Mouse (Mus musculus) midbrain, postnatal 0 days (tissue): ENCODE measurements around the gene Adamts16. TPM values are rescaled to one million over a fixed set of nuclear protein-coding genes. Genes with fewer than 3 reads are reported as not detected.

Experiments used
- ATAC-seq: fragments of 200-750 bp; cut with Nextera tagmentation; 2 replicates; pipeline ENCODE4 v1.8.0; 2017; ENCODE audit warnings: moderate number of reproducible peaks, mild to moderate bottlenecking, moderate TSS enrichment, moderate library complexity; ENCODE audit not compliant: low FRiP score
- DNase-seq: peaks from one replicate; pipeline ENCODE4 v3.0.0-alpha.2; 2015; ENCODE audit warnings: low spot score
- H3K27ac ChIP-seq: fragments of 300-500 bp; sonication (generic); 2 replicates; pipeline ENCODE4 v1.5.1; 2014; ENCODE audit warnings: low read depth, mild to moderate bottlenecking, low read length, mixed read lengths
- H3K27me3 ChIP-seq: fragments of 300-500 bp; sonication (generic); 2 replicates; pipeline ENCODE4 v1.6.1; 2014; ENCODE audit warnings: low read length, control low read depth, mixed read lengths; ENCODE audit not compliant: insufficient read depth
- H3K36me3 ChIP-seq: fragments of 300-500 bp; sonication (generic); 2 replicates; pipeline ENCODE4 v1.6.1; 2014; ENCODE audit warnings: low read length, control low read depth, mixed read lengths; ENCODE audit not compliant: insufficient read depth
- H3K4me1 ChIP-seq: fragments of 300-500 bp; sonication (generic); 2 replicates; pipeline ENCODE4 v1.6.1; 2014; ENCODE audit warnings: mild to moderate bottlenecking, control low read depth, antibody characterized with exemption, low read length, mixed read lengths; ENCODE audit not compliant: insufficient read depth
- H3K4me2 ChIP-seq: fragments of 300-500 bp; sonication (generic); 2 replicates; pipeline ENCODE4 v1.6.1; 2014; ENCODE audit warnings: low read depth, mild to moderate bottlenecking, low read length, mixed read lengths; ENCODE audit not compliant: poor library complexity, severe bottlenecking
- H3K4me3 ChIP-seq: fragments of 300-500 bp; sonication (generic); 2 replicates; pipeline ENCODE4 v1.5.1; 2014; ENCODE audit warnings: low read depth, mild to moderate bottlenecking, low read length, moderate library complexity
- H3K9ac ChIP-seq: fragments of 300-500 bp; sonication (generic); replicated peaks from 2 replicates; pipeline ENCODE4 v1.6.1; 2014; ENCODE audit warnings: mild to moderate bottlenecking, low read length, moderate library complexity, mixed read lengths; ENCODE audit not compliant: poor library complexity, severe bottlenecking
- H3K9me3 ChIP-seq: fragments of 300-500 bp; sonication (generic); 2 replicates; pipeline ENCODE4 v1.6.1; 2016; ENCODE audit warnings: low read length, control low read depth
- CTCF ChIP-seq: IDR thresholded peaks from 2 replicates; pipeline ENCODE4 v1.5.1; 2016; ENCODE audit warnings: antibody characterized with exemption, mild to moderate bottlenecking
- WGBS: fragments of 180-500 bp; shearing (Covaris S2); extraction: QIAGEN DNeasy Blood & Tissue Kit; methylation state at CpG from one replicate; pipeline ENCODE4 v1.1.7; 2014; 5-methylcytosine and 5-hydroxymethylcytosine counted together
- polyA plus RNA-seq: library from polyadenylated mRNA; unstranded; fragments of >200 nt; fragmentation: Nextera tagmentation; extraction: Ambion mirVana; gene quantifications from 2 replicates; pipeline ENCODE4 v1.2.1, GENCODE M21; 2015
- total RNA-seq: library from RNA; depleted of rRNA; stranded (reverse); fragments of >200 nt; gene quantifications from 2 replicates; pipeline ENCODE4 v1.2.3, GENCODE M21; 2014

Gene Adamts16
- total and polyA plus RNA-seq, 2 experiments from 2014 or later, result 2.2 to 4.8 TPM

DNA sequence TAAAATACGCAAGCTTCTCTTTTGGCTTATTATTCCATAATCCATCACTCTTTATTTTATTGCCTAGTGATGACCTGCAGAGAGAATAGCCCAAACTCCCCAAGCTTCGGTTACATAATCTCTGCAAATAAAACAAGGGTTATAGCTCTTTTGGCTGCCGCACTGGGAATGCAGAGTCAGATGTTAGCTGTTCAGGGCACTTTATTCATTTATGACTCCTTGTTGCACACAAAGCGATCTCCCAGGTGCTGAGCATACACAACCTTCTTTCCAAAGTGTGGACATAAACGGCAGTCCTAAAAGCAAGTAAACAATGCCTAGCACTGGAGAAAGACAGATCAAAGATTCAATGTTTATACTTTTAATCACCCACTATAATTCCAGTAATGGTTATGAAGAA is 16.3 kb downstream of the Adamts16 start:
- H3K27me3 ChIP-seq, result no peaks in the 10 kb centered on the region
- H3K4me3 ChIP-seq, result no peak overlapping the region
- DNase-seq (no peak), ATAC-seq (no peak)
- no peak for TF ChIP-seq CTCF
- no peak overlapping the region for H3K4me2 ChIP-seq
- WGBS, result 83% methylated on average over 5 of the region's 5 CpGs
- H3K9ac ChIP-seq, result no peak overlapping the region
- H3K27ac ChIP-seq, result no peak overlapping the region
- H3K9me3 ChIP-seq, result no peaks in the 10 kb centered on the region
- no peaks in the 10 kb centered on the region for H3K36me3 ChIP-seq
- no peaks in the 10 kb centered on the region for H3K4me1 ChIP-seq

DNA sequence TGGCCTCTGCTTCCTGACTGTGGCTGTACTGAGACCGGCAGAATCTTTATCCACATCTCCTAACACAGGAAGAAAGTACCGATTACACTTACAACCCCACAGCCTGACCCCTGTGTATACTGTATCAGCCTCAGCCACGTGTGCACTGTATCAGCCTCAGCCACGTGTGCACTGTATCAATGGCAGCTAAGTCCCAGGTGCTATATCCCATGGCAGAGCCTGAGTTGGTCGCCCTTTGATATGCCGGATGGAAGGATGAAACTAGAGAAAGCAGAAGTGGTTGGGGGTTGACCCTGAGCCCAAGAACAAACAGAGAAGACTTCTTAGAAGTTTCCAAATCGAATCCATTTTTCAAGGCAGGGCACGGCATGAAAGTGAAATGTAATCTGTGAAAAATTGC is 17.9 kb downstream of the Adamts16 start:
- H3K4me2 ChIP-seq, result no peak overlapping the region
- no peak overlapping the region for H3K9ac ChIP-seq
- WGBS, result 67% methylated on average over 8 of the region's 8 CpGs
- no peak for DNase-seq
- no peak for TF ChIP-seq CTCF
- ATAC-seq, result no peak
- no peak overlapping the region for H3K27ac ChIP-seq
- no peaks in the 10 kb centered on the region for H3K36me3 ChIP-seq
- H3K9me3 ChIP-seq, result no peaks in the 10 kb centered on the region
- H3K27me3 ChIP-seq, result no peaks in the 10 kb centered on the region
- H3K4me3 ChIP-seq, result no peak overlapping the region
- H3K4me1 ChIP-seq, result no peaks in the 10 kb centered on the region

DNA sequence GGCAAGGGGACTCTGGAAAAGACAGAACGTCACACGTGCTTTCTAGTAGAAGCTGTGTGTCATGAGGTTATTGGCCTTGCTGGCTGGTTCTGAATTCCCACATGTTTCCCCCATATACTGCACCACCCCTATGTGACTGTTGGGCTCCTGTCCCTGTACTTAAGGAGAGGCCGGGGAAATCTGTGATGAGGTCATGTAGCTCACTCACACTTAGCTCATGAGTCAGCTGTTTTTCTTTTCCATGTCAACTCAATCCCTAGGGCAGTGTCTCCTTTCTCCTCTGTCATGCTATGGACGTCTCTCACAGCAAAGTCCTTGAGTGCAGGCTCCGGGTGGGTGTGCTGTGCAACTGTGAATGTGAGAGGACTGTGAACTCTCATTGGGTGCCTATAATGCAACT is 22.6 kb downstream of the Adamts16 start:
- H3K9ac ChIP-seq, result no peak overlapping the region
- H3K27ac ChIP-seq, result no peak overlapping the region
- ATAC-seq, result no peak
- WGBS, result 84% methylated on average over 5 of the region's 5 CpGs
- DNase-seq, result no peak
- no peaks in the 10 kb centered on the region for H3K36me3 ChIP-seq
- no peak overlapping the region for H3K4me2 ChIP-seq
- no peaks in the 10 kb centered on the region for H3K4me1 ChIP-seq
- no peak overlapping the region for H3K4me3 ChIP-seq
- H3K9me3 ChIP-seq, result no peaks in the 10 kb centered on the region
- no peak for TF ChIP-seq CTCF
- H3K27me3 ChIP-seq, result no peaks in the 10 kb centered on the region

DNA sequence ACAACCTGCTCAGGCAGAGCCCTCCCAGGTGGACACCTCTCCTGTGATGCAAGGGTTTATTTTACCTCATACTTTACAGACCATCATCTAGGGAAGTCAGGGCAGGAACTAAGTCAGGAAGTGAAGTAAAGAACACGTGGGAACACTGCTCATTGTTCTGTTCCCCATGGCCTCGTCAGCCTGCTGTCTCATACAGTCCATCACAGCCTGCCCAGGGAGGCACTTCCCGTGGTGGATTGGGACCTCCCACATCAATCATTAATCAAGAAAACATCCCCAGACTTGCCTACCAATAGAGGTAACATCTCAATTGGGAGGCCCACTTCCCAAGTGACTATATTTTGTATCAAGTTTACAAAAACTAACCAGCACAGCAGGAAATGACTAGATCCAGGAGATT is 27.2 kb downstream of the Adamts16 start:
- no peak for TF ChIP-seq CTCF

GRCm38 (mm10) chr13:70805506-70805905 is 36.1 kb downstream of the Adamts16 start:
- Histone ChIP-seq H3K27ac (no peak overlapping the region), H3K4me1 (no peaks in the 10 kb centered on the region), H3K36me3 (no peaks in the 10 kb centered on the region), H3K4me2 (no peak overlapping the region), H3K27me3 (no peaks in the 10 kb centered on the region), H3K9me3 (no peaks in the 10 kb centered on the region), H3K4me3 (no peak overlapping the region), H3K9ac (no peak overlapping the region)
- no peak for TF ChIP-seq CTCF
- DNase-seq, result no peak
- ATAC-seq, result no peak
- WGBS, result 94% methylated on average over 3 of the region's 3 CpGs

More for the DNA sequence above, 27.2 kb downstream of the Adamts16 start:
- Histone ChIP-seq H3K36me3 (no peaks in the 10 kb centered on the region), H3K27me3 (no peaks in the 10 kb centered on the region), H3K4me3 (no peak overlapping the region), H3K4me1 (no peaks in the 10 kb centered on the region), H3K27ac (no peak overlapping the region), H3K4me2 (no peak overlapping the region), H3K9ac (no peak overlapping the region), H3K9me3 (no peaks in the 10 kb centered on the region)
- DNase-seq, result no peak
- ATAC-seq, result no peak
- 60% methylated on average over 3 of the region's 3 CpGs for WGBS

- Histone ChIP-seq H3K36me3 (no peaks in the 10 kb centered on the region), H3K4me3 (no peak overlapping the region), H3K27me3 (no peaks in the 10 kb centered on the region), H3K4me1 (no peaks in the 10 kb centered on the region), H3K27ac (no peak overlapping the region), H3K9me3 (no peaks in the 10 kb centered on the region), H3K9ac (no peak overlapping the region), H3K4me2 (no peak overlapping the region)
- WGBS, result 71% methylated on average over 1 of the region's 1 CpGs
- ATAC-seq (no peak), DNase-seq (peak; percentile 34)
- TF ChIP-seq CTCF, result no peak
Measured at GRCm38 (mm10) chr13:70802849-70803248, 38.8 kb downstream of the Adamts16 start.
